Mouse (Mus musculus) heart, postnatal 4 days (tissue): Measurements from ENCODE around the gene Xrcc6. TPM values are rescaled to one million over a fixed set of nuclear protein-coding genes. Genes with fewer than 3 reads are reported as not detected.

Source experiments
- DNase-seq: peaks from one replicate; pipeline ENCODE4 v3.0.0; 2021
- total RNA-seq, 2 experiments: library from RNA; stranded (reverse); gene quantifications; 2 replicates each; pipeline ENCODE4 v1.2.3; 2021

Gene Xrcc6
- total RNA-seq, result 10 to 100 TPM; 26.6 to 27.4 TPM

- DNase-seq, result no peak
These were observed at the start of gene Xrcc6 for GRCm38 (mm10) chr15:81987646-81988045. Gene Xrcc6 (plus strand): TSS chr15:81987835.

DNA sequence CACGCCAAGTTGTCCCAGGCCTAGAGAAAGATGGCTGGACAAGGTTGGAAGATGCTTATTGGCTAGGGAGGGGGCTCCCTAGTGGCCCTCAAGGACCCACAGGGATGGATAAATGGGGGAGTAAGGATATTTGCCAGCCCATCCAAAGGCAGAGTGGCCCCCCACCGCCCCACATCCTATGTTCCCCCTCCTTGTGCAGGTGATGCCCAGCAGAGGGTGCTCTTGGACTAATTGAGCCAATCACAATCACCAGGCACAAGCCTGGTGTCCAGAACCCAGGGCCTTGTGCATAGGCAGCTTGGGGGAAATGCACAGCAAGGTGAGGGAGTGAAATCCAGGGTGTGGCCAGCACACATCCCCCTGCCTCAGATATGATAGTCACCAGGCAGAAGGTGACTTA lies 49.4 kb upstream of the Xrcc6 start:
- DNase-seq, result peak; percentile 48

DNA sequence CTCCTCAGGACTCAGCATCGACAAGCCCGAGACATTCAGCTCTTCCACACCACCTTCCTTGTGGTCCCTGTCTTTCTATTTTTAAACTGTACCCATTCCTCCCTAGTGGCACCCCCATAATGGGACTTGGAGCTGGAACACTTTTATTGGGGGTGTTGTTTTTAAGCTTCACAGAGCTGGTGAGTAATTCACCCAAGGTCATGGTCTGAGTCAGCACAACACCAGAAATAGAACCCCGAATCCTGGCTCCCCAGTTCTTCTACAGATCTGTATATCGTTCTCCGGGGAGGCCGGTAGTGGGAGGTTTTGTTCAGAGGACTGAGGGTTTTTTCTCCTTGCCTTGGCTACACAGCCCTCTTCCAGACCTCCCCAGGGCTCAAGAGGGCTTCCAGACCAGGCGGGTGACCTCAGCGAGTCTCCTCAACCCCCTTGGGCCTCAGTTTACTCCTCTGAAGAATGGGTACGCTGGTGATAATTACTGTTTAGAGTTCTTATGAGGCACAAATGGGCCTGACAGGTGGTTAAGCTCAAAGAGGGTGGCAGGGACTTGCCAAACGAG lies 48.4 kb upstream of the Xrcc6 start:
- no peak for DNase-seq

DNA sequence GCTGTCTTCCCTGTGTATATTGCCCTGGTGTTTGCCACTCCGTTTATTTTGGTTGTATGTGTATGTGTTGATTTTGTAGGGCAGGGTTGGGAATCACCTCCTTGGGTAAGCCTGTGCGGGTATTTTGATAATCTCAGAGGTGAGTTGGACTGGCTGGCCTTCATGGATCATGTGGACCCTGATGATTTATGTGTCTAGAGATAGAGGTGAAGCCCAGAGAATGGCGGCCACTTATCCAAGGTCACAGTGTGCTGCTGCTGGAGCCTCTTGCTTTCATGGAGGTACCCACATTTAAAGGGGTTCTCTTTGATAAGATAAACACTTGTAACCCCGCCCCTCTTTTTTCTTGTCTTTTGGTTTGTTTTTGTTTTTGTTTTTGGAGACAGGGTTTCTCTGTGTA lies 47.9 kb upstream of the Xrcc6 start:
- no peak for DNase-seq

DNA sequence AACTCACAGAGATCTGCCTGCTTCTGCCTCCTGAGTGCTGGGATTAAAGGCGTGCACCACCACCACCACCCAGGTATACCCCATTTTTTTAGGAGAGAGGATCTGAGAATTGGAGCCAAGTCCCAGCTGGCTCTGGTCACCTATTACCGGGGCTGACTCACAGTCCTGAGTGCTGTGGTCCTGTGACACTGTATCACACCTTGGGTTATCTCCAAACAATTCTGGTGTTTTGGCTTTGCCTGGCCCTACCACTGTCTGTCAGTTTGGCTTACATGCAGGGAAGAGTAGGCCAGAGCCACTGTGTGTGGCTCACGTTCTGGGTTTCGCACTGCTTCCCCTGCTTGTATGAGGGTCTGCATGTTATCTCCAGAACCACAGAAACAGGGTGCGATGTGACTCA lies 47.4 kb upstream of the Xrcc6 start:
- DNase-seq, result no peak

DNA sequence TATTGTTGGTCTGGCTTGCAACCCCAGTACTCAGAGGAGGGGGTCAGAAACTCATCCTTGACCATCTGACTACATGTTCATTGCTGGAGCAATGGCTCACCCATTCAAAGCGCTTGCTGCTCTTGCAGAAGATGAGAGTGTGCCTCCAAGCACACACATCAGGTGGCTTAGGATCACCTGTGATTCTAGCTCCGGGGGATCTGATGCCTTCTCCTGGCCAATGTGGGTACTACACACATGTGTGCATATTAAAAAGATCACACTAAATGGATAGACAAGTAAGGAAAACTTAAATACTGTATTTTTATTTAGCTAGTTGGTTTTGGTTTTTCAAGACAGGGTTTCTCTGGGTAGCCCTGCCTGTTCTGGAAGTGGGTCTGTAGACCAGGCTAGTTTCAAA lies 46.6 kb upstream of the Xrcc6 start:
- DNase-seq, result no peak

- no peak for DNase-seq
These were observed 44.4 kb upstream of the Xrcc6 start for GRCm38 (mm10) chr15:81943176-81943749.

DNA sequence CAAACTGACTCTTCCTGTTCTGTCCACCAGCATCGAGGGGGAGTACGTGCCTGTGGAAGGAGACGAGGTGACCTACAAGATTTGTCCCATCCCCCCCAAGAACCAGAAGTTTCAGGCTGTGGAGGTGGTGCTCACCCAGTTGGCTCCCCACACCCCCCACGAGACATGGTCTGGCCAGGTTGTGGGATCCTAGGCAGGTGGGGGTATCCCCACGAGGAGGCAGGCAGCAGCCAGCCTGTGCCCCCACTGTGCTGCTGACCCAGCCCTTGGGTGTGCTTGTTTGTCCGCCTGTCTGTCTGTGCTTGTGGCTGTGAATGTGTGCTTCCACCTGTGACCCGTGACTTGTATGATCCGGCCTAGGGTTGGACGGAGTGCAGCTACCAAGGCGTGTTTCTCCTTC lies 38.6 kb upstream of the Xrcc6 start:
- no peak for DNase-seq

DNA sequence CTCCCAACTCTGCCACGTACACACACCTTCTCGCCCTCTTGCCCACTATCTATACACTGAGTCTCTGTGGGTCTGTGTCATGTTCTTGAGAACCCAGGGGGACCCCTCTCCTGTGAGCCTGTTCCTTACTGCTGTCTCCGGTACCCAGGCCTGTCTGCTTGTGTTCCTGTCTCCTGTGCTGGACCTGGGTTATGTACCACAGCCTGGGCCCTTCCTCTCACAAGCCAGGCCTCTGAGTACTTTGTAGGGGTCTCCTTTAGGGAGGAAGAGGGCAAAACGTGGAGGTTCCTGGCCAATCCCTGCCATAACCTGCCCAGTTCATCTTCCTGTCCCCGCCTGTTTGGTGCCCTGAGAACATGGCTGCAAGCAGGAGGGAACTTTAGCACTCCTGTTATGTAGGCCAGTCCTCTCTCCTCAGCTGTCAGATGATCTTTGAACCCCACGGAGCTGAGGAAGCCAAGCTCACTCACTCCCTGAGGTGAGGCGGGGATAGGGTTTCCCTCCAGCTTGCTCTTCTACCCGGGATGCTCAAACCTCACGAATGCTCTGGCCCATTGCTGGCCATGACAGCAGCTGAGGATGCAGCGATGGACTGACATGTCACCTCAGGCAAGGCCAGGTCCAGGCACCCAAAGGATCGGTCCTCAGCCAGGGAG lies 38.0 kb upstream of the Xrcc6 start:
- DNase-seq, result no peak

GRCm38 (mm10) chr15:81950716-81951115 lies 36.9 kb upstream of the Xrcc6 start:
- no peak for DNase-seq

- no peak for DNase-seq
These were observed 36.5 kb upstream of the Xrcc6 start for GRCm38 (mm10) chr15:81951159-81951558.

DNA sequence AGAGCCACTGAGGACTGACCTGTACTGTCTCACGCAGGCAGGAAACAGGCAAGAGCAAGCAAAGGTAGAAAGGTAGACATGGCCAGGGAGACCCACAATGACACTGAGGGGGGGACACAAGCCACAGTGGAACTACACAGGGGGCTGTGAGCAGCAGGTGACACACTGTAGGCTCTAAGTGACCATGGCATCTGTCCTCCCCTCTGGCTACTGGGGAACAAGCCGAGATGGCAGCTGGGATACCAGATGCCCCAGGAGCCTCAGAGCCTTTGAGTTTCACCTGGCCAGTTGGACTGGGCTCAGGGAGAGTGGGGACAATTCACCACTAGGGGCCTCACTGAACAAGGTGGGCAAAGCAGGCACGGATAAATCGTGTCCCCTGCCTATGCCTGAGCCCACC lies 35.3 kb upstream of the Xrcc6 start:
- no peak for DNase-seq

- DNase-seq, result no peak
These were observed 33.5 kb upstream of the Xrcc6 start for GRCm38 (mm10) chr15:81954151-81954583.

DNA sequence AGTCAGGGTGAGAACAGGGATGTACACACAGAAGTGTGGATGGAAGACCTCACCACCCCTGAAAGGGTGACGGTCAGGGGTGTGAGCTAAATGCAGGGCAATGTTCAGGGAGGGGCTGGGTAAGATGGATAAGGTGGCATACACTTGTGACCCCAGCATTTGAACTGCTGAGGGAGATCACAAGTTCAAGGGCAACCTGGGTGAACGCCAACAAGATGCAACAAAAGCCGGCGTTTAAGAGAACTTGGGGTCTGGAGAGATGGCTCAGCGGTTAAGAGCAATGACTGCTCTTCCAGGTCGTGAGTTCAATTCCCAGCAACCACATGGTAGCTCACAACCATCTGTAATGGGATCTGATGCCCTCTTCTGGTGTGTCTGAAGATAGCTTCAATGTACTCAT lies 32.9 kb upstream of the Xrcc6 start:
- DNase-seq, result no peak

GRCm38 (mm10) chr15:81955414-81955813 lies 32.2 kb upstream of the Xrcc6 start:
- DNase-seq, result no peak

DNA sequence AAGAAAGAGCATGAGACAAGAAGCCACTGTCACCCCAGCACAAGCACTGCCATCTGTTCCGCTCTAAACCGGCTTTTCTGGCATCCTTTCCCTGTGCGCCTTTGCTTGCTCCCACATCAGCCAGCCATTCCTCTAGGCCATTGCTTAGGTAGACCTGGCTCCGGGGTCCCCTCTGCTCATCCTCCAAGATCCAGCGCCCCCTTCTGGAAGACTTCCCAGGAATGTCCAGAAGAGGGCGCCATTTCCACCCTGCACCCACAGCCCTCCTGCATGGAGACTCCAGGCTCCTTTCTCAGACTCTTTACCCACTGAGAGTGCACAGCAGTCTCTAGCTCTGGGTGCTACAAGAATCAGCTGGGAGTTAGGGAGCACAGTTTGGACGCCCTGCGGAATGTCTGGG lies 31.2 kb upstream of the Xrcc6 start:
- DNase-seq, result peak; percentile 68

DNA sequence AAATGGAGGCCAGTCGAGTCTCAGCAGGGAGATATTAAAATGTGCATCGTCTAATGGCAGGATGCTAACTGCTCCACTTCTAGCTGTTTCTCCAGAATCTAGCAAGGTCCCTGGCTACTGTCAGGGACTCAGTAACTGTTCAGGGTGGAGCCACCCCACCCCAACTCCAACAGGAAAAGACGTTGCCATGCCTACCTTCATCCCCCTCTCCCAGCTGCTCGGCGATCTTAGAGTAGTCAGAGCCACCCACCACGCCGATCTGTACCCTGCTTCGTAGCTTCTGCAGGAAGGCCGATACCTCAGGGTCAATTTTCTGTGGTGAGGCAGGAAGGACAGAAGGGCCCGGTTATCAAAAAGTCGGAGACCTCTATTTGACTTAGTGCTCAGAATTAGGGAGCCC lies 30.0 kb upstream of the Xrcc6 start:
- no peak for DNase-seq

- no peak for DNase-seq
These were observed 28.7 kb upstream of the Xrcc6 start for GRCm38 (mm10) chr15:81958906-81959305.

- peak; percentile 99 for DNase-seq
These were observed 27.2 kb upstream of the Xrcc6 start, which contains the start of gene Pmm1 for GRCm38 (mm10) chr15:81960171-81961077. Gene Pmm1 (minus strand): TSS chr15:81960930.

- no peak for DNase-seq
These were observed 26.6 kb upstream of the Xrcc6 start for GRCm38 (mm10) chr15:81961078-81961451.

DNA sequence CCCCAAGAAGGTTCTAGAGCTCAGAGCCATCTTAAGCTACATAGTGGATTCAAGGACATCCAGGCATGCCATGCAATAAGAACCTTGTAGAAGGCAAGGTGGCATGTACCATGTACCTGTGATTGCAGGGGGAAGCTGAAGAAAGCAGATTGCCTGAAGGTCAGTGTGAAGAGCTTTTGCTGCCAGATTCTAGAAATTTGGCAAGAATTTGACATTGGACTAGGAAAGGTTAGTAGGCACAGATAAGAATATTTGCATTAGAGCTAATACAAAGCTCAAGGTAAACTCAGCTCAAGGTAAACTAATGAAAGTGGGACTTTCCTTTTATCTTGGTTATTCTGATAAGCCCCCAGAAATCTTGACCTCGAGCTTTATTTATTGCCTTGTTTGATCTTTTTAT lies 23.4 kb upstream of the Xrcc6 start:
- no peak for DNase-seq

GRCm38 (mm10) chr15:81964980-81965545 lies 22.6 kb upstream of the Xrcc6 start:
- no peak for DNase-seq
